Mouse (Mus musculus): ENCODE data around the gene Setd3.

- no peak for TF ChIP-seq CTCF (IDR thresholded peaks at IDR 0.05; ENCODE audit: control insufficient read depth, insufficient read depth, low read length)
- TF ChIP-seq POLR2A (IDR thresholded peaks at IDR 0.05; ENCODE audit: borderline replicate concordance, control insufficient read depth, low read depth, low read length): no peak
These were observed 108.1 kb downstream of the Setd3 start for GRCm38 (mm10) chr12:108070685-108071662.

Measured in bone marrow, adult 2 months (tissue).